Mouse (Mus musculus) 3T3-L1 (cell line): ENCODE data around the gene Slc6a13.

ENCODE experiments used
- DNase-seq: peaks from one replicate; pipeline ENCODE4 v3.0.0-alpha.2; 2015; ENCODE audit warnings: low read depth, low spot score

Slc6a13 gene

GRCm38 (mm10) chr6:121376159-121376558 is 76.1 kb downstream of the Slc6a13 start:
- no peak for DNase-seq

- DNase-seq, result no peak
These were observed 78.2 kb downstream of the Slc6a13 start for GRCm38 (mm10) chr6:121378256-121378655.

- DNase-seq, result no peak
These were observed 80.5 kb downstream of the Slc6a13 start for GRCm38 (mm10) chr6:121380576-121380975.

- no peak for DNase-seq
These were observed 82.0 kb downstream of the Slc6a13 start for GRCm38 (mm10) chr6:121382071-121382470.

- DNase-seq, result no peak
These were observed 85.4 kb downstream of the Slc6a13 start for GRCm38 (mm10) chr6:121385397-121385796.
